Mouse (Mus musculus): ENCODE results near the gene Ctla4.

DNA sequence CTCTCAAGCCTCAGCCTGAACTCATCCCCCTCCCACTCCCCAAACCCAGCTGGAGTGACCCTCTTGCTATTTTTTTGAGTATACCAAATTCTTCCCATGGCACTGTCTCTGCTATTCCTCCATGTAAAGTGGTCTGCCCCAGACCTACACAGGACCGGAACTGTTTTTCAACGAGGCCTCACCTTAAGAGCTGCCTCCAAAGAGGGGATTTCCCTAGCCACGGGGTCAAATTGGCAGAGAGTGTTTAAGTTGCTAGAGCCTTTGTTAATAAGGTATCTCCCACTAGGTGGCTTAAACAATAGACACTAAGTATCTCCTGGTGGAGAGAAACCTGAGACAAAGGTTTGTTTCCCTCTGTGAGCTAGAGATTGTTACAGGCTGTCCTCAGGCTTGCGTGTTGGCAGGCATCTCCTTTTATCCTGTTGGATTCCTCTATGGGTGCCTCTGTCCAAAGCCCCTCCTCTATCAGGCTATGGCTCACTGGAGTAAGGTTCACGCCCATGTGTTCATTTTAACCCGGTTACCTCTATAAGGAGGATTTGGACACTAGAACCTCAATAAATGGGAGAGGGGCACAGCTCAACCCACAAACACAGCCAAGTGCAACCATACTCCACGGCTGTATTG is 33.4 kb upstream of the Ctla4 start:
- TF ChIP-seq GATA1 (IDR thresholded peaks at IDR 0.05; ENCODE audit: low read length) = no peak
- no peak for TF ChIP-seq TAL1 (IDR thresholded peaks at IDR 0.05; ENCODE audit: low read length)

Measured in erythroblast, embryonic 14.5 days (primary cell).